Mouse (Mus musculus): ENCODE results near the gene Paqr3. TPM values are rescaled to one million over a fixed set of nuclear protein-coding genes. Genes with fewer than 3 reads are reported as not detected.

Paqr3 gene
- polyA plus RNA-seq, 1 experiment: 16.1 TPM

GRCm38 (mm10) chr5:97110697-97111096, 699 bp downstream of the Paqr3 start:
- peak overlapping the region; percentile 98 for H3K4me3 ChIP-seq (ENCODE audit: insufficient read depth, low read length)
- TF ChIP-seq POLR2A (IDR thresholded peaks at IDR 0.05; ENCODE audit: extremely low read depth, insufficient read depth, low read length): no peak
- no peak for TF ChIP-seq CTCF (IDR thresholded peaks at IDR 0.05; ENCODE audit: extremely low read depth, insufficient read depth, low read length)
- H3K27ac ChIP-seq (ENCODE audit: insufficient read depth, low read length): 0 out of 2 replicates have a peak overlapping the region, but pooled peaks have one; percentile 50
- peaks cover 8% of the 10 kb centered on the region for H3K4me1 ChIP-seq (ENCODE audit: control insufficient read depth, insufficient read depth, low read length)

DNA sequence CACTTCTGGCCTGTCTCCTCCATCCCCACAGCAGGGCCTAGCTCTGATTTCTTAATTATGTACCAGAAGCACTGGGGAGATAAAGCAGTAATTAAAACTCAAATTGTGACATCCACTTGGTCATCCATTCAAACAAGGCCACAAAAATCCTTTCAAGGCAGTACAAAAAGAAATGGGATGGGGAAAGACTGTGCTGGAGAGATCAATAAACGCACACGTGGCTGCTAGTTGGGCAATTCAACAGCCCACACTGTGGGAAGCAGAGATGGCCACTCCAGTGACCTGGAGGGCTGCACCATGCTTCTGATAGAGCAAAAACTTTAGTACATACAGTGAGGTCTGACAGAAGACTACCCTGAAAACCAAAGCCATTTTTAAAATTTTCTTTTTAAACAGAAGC, 1.3 kb downstream of the Paqr3 start:
- no peak overlapping the region for H3K27ac ChIP-seq (ENCODE audit: insufficient read depth, low read length)
- no peak for TF ChIP-seq POLR2A (IDR thresholded peaks at IDR 0.05; ENCODE audit: extremely low read depth, insufficient read depth, low read length)
- no peak for TF ChIP-seq CTCF (IDR thresholded peaks at IDR 0.05; ENCODE audit: extremely low read depth, insufficient read depth, low read length)
- H3K4me1 ChIP-seq (ENCODE audit: control insufficient read depth, insufficient read depth, low read length): peaks cover 8% of the 10 kb centered on the region
- H3K4me3 ChIP-seq (ENCODE audit: insufficient read depth, low read length): peak overlapping the region; percentile 98

- H3K4me3 ChIP-seq (ENCODE audit: insufficient read depth, low read length): no peak overlapping the region
- peaks cover 8% of the 10 kb centered on the region for H3K4me1 ChIP-seq (ENCODE audit: control insufficient read depth, insufficient read depth, low read length)
- no peak overlapping the region for H3K27ac ChIP-seq (ENCODE audit: insufficient read depth, low read length)
- TF ChIP-seq POLR2A (IDR thresholded peaks at IDR 0.05; ENCODE audit: extremely low read depth, insufficient read depth, low read length): no peak
- TF ChIP-seq CTCF (IDR thresholded peaks at IDR 0.05; ENCODE audit: extremely low read depth, insufficient read depth, low read length): no peak
Measured at GRCm38 (mm10) chr5:97108333-97108732, 3.1 kb downstream of the Paqr3 start.

DNA sequence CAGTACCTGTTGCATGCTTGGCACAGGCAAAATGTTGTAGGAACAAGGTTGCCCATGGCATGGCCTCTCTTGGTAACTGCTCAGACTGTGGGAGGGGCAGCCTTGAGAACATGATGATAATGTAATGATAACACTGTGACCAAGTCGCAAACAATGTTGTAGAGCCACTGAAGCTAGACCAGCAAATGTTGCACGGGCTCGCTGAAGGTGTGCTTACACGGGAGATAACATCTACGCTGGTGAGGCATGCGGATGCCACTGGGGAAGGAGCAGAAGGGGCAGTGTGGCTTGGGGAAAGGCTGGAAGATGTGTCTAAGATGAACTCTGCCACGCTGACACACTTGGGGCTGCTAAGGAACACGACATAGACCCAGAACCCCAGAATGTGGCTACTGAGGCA, 11.4 kb downstream of the Paqr3 start:
- Histone ChIP-seq H3K4me3 (ENCODE audit: insufficient read depth, low read length) (no peak overlapping the region), H3K27ac (ENCODE audit: insufficient read depth, low read length) (no peak overlapping the region), H3K4me1 (ENCODE audit: control insufficient read depth, insufficient read depth, low read length) (no peaks in the 10 kb centered on the region)
- no peak for TF ChIP-seq POLR2A (IDR thresholded peaks at IDR 0.05; ENCODE audit: extremely low read depth, insufficient read depth, low read length)
- TF ChIP-seq CTCF (IDR thresholded peaks at IDR 0.05; ENCODE audit: extremely low read depth, insufficient read depth, low read length): no peak

DNA sequence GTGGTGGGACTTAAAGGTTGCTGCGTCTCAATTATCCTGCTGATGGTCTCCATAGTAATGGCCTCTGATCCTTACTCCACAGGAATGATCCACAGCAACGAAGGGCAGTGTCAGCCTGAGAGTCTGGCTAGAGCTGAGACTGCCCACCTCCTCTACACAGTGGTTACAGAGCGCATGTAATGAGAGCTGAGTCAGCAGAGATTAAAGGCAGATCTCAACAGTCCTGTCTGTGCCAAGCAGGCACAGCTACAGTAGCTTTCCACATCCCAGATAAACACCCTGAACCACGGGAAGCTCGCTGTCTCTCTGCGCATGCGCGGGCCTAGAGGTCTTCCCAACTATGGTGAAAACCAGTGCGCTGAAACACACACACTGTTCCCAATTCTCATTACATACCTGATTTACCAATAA, 13.8 kb downstream of the Paqr3 start:
- Histone ChIP-seq H3K27ac (ENCODE audit: insufficient read depth, low read length) (no peak overlapping the region), H3K4me1 (ENCODE audit: control insufficient read depth, insufficient read depth, low read length) (no peaks in the 10 kb centered on the region), H3K4me3 (ENCODE audit: insufficient read depth, low read length) (no peak overlapping the region)
- TF ChIP-seq CTCF (IDR thresholded peaks at IDR 0.05; ENCODE audit: extremely low read depth, insufficient read depth, low read length) (no peak), POLR2A (IDR thresholded peaks at IDR 0.05; ENCODE audit: extremely low read depth, insufficient read depth, low read length) (no peak)

GRCm38 (mm10) chr5:97095335-97095734, 16.1 kb downstream of the Paqr3 start:
- no peak for TF ChIP-seq CTCF (IDR thresholded peaks at IDR 0.05; ENCODE audit: extremely low read depth, insufficient read depth, low read length)
- no peak for TF ChIP-seq POLR2A (IDR thresholded peaks at IDR 0.05; ENCODE audit: extremely low read depth, insufficient read depth, low read length)
- no peaks in the 10 kb centered on the region for H3K4me1 ChIP-seq (ENCODE audit: control insufficient read depth, insufficient read depth, low read length)

DNA sequence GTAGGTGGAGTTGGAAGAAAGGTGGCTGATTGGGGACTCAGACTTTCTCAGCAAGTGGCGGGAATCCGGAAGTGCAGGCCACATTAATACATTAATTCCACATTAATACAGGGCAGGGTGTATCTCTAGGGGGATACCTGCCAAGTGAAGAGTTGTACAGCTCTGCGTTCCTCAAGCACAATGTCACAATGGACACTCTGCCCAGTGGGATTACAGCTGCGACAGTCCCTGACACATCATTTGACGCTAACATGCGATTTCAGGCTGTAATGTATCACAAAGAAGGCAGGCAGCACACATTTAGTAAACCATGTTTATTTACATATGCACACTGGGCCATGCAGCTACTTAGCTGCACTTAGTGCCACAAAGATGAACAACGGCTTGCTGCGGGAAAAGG, 18.4 kb downstream of the Paqr3 start:
- Histone ChIP-seq H3K27ac (ENCODE audit: insufficient read depth, low read length) (no peak overlapping the region), H3K4me3 (ENCODE audit: insufficient read depth, low read length) (no peak overlapping the region), H3K4me1 (ENCODE audit: control insufficient read depth, insufficient read depth, low read length) (no peaks in the 10 kb centered on the region; the same call in 1 of the 2 replicates)
- TF ChIP-seq POLR2A (IDR thresholded peaks at IDR 0.05; ENCODE audit: extremely low read depth, insufficient read depth, low read length): no peak
- TF ChIP-seq CTCF (IDR thresholded peaks at IDR 0.05; ENCODE audit: extremely low read depth, insufficient read depth, low read length): no peak

More at GRCm38 (mm10) chr5:97095335-97095734, 16.1 kb downstream of the Paqr3 start:
- Histone ChIP-seq H3K27ac (ENCODE audit: insufficient read depth, low read length) (no peak overlapping the region), H3K4me3 (ENCODE audit: insufficient read depth, low read length) (no peak overlapping the region)

GRCm38 (mm10) chr5:97090034-97090784, 21.2 kb downstream of the Paqr3 start:
- no peak overlapping the region for H3K27ac ChIP-seq (ENCODE audit: insufficient read depth, low read length)
- H3K4me3 ChIP-seq (ENCODE audit: insufficient read depth, low read length): no peak overlapping the region
- no peaks in the 10 kb centered on the region; the same call in 1 of the 2 replicates for H3K4me1 ChIP-seq (ENCODE audit: control insufficient read depth, insufficient read depth, low read length)
- TF ChIP-seq POLR2A (IDR thresholded peaks at IDR 0.05; ENCODE audit: extremely low read depth, insufficient read depth, low read length) (no peak), CTCF (IDR thresholded peaks at IDR 0.05; ENCODE audit: extremely low read depth, insufficient read depth, low read length) (no peak)

DNA sequence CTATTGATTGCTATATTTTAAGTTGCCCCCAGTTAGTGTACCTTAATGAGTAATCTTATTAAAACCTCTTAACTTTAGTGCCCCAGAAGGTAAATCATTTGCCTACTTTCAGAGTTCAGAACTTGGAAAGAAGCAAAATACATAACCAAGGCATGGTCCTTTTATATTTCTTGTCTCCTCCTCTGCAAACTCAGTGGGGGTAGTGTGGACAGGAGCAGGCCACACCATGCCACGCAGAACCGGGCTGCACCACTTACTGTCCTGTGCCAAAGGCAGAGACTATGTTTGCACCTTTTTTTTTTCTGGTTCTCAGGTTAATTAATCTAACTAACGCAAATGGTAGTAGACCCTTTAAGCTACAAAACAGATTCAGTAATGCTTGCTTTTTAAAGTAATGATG, 22.0 kb downstream of the Paqr3 start:
- Histone ChIP-seq H3K27ac (ENCODE audit: insufficient read depth, low read length) (no peak overlapping the region), H3K4me3 (ENCODE audit: insufficient read depth, low read length) (no peak overlapping the region), H3K4me1 (ENCODE audit: control insufficient read depth, insufficient read depth, low read length) (no peaks in the 10 kb centered on the region; the same call in 1 of the 2 replicates)
- TF ChIP-seq CTCF (IDR thresholded peaks at IDR 0.05; ENCODE audit: extremely low read depth, insufficient read depth, low read length) (no peak), POLR2A (IDR thresholded peaks at IDR 0.05; ENCODE audit: extremely low read depth, insufficient read depth, low read length) (no peak)

DNA sequence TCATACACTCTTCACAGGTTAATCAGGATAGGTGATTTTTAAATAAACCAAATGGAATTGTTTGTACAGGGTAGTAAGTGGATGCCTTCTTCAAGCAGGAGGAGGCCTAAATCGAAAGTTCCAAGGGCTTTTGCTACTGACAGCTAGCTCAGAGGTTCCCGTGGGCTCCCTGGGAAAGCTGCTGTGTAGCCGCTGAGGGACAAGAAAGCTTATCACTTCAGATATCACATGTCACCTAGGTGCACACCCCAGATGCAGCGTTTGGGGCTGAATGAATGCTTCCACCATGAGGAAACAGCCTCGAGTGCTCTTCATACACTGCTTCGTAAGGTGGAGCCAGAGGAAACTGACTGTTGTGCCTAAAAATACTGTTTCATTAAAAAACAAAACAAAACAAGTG, 23.2 kb downstream of the Paqr3 start:
- no peak overlapping the region for H3K27ac ChIP-seq (ENCODE audit: insufficient read depth, low read length)
- TF ChIP-seq CTCF (IDR thresholded peaks at IDR 0.05; ENCODE audit: extremely low read depth, insufficient read depth, low read length) (no peak), POLR2A (IDR thresholded peaks at IDR 0.05; ENCODE audit: extremely low read depth, insufficient read depth, low read length) (no peak)
- no peaks in the 10 kb centered on the region; the same call in 1 of the 2 replicates for H3K4me1 ChIP-seq (ENCODE audit: control insufficient read depth, insufficient read depth, low read length)
- no peak overlapping the region for H3K4me3 ChIP-seq (ENCODE audit: insufficient read depth, low read length)
